Mouse (Mus musculus): ENCODE measurements around the gene Lpar2.

DNA sequence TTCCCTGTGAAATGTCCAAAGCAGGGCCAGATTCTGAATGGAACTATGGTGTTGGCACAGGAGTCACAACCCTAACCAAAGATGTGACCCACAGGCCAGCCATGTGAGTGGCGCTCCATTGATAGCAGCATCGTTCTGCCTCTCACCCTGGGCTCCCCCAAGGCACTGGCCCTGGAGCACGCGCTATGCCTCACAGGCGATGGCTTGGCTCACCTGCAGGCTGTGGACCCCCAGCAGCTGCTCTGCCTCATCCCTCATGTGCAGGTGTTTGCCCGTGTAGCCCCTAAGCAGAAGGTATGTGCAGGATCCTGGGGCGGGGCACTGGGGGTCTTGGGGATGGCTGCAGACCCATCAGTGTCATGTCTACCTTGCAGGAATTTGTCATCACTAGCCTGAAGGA, 18.9 kb upstream of the Lpar2 start:
- no peak for TF ChIP-seq CTCF (IDR thresholded peaks at IDR 0.05; ENCODE audit: extremely low read depth, insufficient read depth, low read length)
- TF ChIP-seq POLR2A (IDR thresholded peaks at IDR 0.05; ENCODE audit: extremely low read depth, insufficient read depth, low read length): no peak

All from cortical plate, adult 2 months (tissue).